Mouse (Mus musculus) neural tube, embryonic 14.5 days (tissue): ENCODE results near the gene Nhp2. TPM values are rescaled to one million over a fixed set of nuclear protein-coding genes. Genes with fewer than 3 reads are reported as not detected.

ENCODE experiments used
- ATAC-seq: fragments of 200-750 bp; cut with Nextera tagmentation; 2 replicates; pipeline ENCODE4 v1.8.0; 2017; ENCODE audit warnings: low read depth, mild to moderate bottlenecking, moderate TSS enrichment, moderate library complexity
- H3K27ac ChIP-seq: fragments of 300-500 bp; sonication (generic); 2 replicates; pipeline ENCODE4 v1.5.1; 2014; ENCODE audit warnings: low read depth, mild to moderate bottlenecking, control low read depth, low read length, moderate library complexity, mixed read lengths
- H3K27me3 ChIP-seq: fragments of 300-500 bp; sonication (generic); 2 replicates; pipeline ENCODE4 v1.6.1; 2014; ENCODE audit warnings: low read length; ENCODE audit not compliant: control insufficient read depth, insufficient read depth
- H3K36me3 ChIP-seq: fragments of 300-500 bp; sonication (generic); 2 replicates; pipeline ENCODE4 v1.6.1; 2014; ENCODE audit warnings: low read length, mixed read lengths; ENCODE audit not compliant: control insufficient read depth, insufficient read depth
- H3K4me1 ChIP-seq: fragments of 300-500 bp; sonication (generic); 2 replicates; pipeline ENCODE4 v1.6.1; 2014; ENCODE audit warnings: low read length; ENCODE audit not compliant: control insufficient read depth, insufficient read depth
- H3K4me2 ChIP-seq: fragments of 300-500 bp; sonication (generic); 2 replicates; pipeline ENCODE4 v1.6.1; 2014; ENCODE audit warnings: mild to moderate bottlenecking, low read depth, low read length, control low read depth
- H3K4me3 ChIP-seq: fragments of 300-500 bp; sonication (generic); 2 replicates; pipeline ENCODE4 v1.5.1; 2014; ENCODE audit warnings: low read depth, low read length, control low read depth, mixed read lengths
- H3K9ac ChIP-seq: fragments of 300-500 bp; sonication (generic); replicated peaks from 2 replicates; pipeline ENCODE4 v1.6.1; 2014; ENCODE audit warnings: low read depth, mild to moderate bottlenecking, control low read depth, low read length, mixed read lengths
- H3K9me3 ChIP-seq: fragments of 300-500 bp; sonication (generic); 2 replicates; pipeline ENCODE4 v1.6.1; 2016; ENCODE audit warnings: low read length; ENCODE audit not compliant: control insufficient read depth
- whole genome bisulfite sequencing: fragments of 180-500 bp; shearing (Covaris S2); extraction: QIAGEN DNeasy Blood & Tissue Kit; methylation state at CpG from one replicate; pipeline ENCODE4 v1.1.7; 2014; 5-methylcytosine and 5-hydroxymethylcytosine counted together
- polyA plus RNA-seq: library from polyadenylated mRNA; unstranded; fragments of >200 nt; fragmentation: Nextera tagmentation; extraction: Ambion mirVana; gene quantifications from 2 replicates; pipeline ENCODE4 v1.2.1, GENCODE M21; 2014

Nhp2 gene
- polyA plus RNA-seq, 1 experiment from 2014 or later = 112 TPM

DNA sequence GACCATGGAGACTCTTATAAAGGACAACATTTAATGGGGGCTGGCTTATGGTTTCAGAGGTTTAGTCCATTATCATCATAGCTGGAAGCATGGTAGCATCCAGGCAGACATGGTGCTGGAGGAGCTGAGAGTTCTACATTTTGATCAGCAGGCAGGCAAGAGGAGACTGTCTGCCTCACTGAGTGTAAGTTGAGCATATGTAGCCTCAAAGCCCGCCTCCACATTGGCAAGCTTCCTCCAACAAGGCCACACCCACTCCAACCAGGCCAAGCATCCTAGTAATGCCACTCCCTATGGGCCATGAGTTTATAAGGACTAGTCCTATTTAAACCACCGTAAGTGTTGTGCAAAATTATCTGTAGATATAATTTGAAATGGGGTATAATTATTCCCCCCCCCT, 51.8 kb downstream of the Nhp2 start:
- Histone ChIP-seq H3K27ac (no peak overlapping the region), H3K4me1 (no peaks in the 10 kb centered on the region), H3K9me3 (no peaks in the 10 kb centered on the region), H3K4me3 (no peak overlapping the region), H3K4me2 (no peak overlapping the region), H3K27me3 (no peaks in the 10 kb centered on the region), H3K9ac (no peak overlapping the region), H3K36me3 (no peaks in the 10 kb centered on the region)
- no peak for ATAC-seq
- 65% methylated on average over 2 of the region's 2 CpGs for WGBS

DNA sequence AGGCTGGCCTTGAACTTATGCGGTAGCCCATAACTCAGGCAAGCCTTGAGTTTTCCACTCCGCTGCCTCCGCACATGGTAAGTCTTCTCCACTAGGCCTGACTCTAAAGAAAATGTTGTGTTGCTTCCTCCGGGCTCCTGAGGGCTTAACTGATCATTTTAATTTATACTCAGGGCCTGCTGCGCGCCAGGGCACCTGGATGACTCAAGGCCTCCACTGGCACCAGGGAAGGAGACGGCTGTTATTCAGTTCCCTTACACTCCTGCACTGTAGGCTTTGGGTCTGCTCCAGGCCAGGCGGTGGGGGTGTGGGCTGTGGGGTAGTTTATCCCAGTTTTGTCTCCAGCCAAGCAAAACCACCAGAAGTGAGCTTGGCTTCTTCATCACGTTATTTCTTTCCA, 53.8 kb downstream of the Nhp2 start:
- 82% methylated on average over 9 of the region's 9 CpGs for WGBS
- Histone ChIP-seq H3K9me3 (no peaks in the 10 kb centered on the region), H3K36me3 (no peaks in the 10 kb centered on the region), H3K9ac (no peak overlapping the region), H3K4me3 (no peak overlapping the region), H3K27ac (no peak overlapping the region), H3K27me3 (no peaks in the 10 kb centered on the region), H3K4me2 (no peak overlapping the region), H3K4me1 (no peaks in the 10 kb centered on the region)
- no peak for ATAC-seq

Other genes starting within 250 kb of the Nhp2 start
- gene Phykpl, start 35.0 kb upstream of the Nhp2 start, polyA plus RNA-seq = 9.9 and 11.7 TPM in 2 replicates
- 329 and 397 TPM in 2 replicates for gene Hnrnpab, start 12.9 kb upstream of the Nhp2 start, polyA plus RNA-seq
- 81.8 and 93.5 TPM in 2 replicates for gene Rmnd5b, start 16.2 kb downstream of the Nhp2 start, polyA plus RNA-seq
- gene N4bp3, start 31.1 kb downstream of the Nhp2 start, polyA plus RNA-seq = 16.2 and 17.7 TPM in 2 replicates
- 1.7 and 1.8 TPM in 2 replicates for gene D930048N14Rik, start 31.2 kb downstream of the Nhp2 start, polyA plus RNA-seq
- 103 and 115 TPM in 2 replicates for gene 0610009B22Rik, start 69.1 kb downstream of the Nhp2 start, polyA plus RNA-seq
- gene Sec24a, start 143.9 kb downstream of the Nhp2 start, polyA plus RNA-seq = 21.1 and 22.8 TPM in 2 replicates
- gene Sar1b, start 144.0 kb downstream of the Nhp2 start, polyA plus RNA-seq = 228 and 250 TPM in 2 replicates
- gene Jade2, start 237.9 kb downstream of the Nhp2 start, polyA plus RNA-seq = 0.44 and 0.52 TPM in 2 replicates